Mouse (Mus musculus) thymus, postnatal 14 days (tissue): ENCODE data around the gene Unc5b.
A peak's percentile ranks its signal among the peaks of the same experiment; 100 is the strongest.
"Not testable (repeated sequence)": the region's sequence is repeated elsewhere in the genome, so short reads cannot be mapped to it uniquely, and the experiment has no call there.

ENCODE experiments used
- DNase-seq: peaks from one replicate; pipeline ENCODE4 v3.0.0; 2021

Gene Unc5b

DNA sequence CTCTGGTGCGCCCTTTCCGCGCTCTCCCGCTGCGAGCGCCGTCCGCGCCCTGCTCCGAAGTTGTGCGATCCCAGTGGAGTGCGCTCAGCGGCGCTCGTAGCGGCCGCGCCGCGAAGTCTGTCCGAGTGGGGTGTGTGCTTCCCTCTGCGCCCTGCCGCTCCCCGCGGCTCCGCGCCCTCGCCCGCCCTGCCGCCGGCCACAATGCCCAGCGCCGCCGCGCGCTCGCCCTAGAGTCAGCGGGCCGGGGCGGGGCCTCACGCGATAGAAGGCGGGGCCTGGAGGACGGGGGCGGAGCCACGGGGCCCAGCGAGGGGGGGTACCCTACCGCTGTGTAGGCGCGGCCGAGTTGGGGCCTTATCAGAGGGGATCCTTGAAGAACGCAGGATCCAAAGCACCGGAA is at the start of gene Unc5b:
Gene Unc5b, minus strand, starts transcription at position 203 of the 400 bp plus-strand sequence.
- peak; percentile 76 for DNase-seq

- no peak for DNase-seq
Measured at GRCm38 (mm10) chr10:60879817-60880216, 48.4 kb upstream of the Unc5b start.

- DNase-seq, result no peak
Measured at GRCm38 (mm10) chr10:60877075-60877474, 45.7 kb upstream of the Unc5b start.

GRCm38 (mm10) chr10:60875011-60875410 is 43.6 kb upstream of the Unc5b start:
- no peak for DNase-seq

DNA sequence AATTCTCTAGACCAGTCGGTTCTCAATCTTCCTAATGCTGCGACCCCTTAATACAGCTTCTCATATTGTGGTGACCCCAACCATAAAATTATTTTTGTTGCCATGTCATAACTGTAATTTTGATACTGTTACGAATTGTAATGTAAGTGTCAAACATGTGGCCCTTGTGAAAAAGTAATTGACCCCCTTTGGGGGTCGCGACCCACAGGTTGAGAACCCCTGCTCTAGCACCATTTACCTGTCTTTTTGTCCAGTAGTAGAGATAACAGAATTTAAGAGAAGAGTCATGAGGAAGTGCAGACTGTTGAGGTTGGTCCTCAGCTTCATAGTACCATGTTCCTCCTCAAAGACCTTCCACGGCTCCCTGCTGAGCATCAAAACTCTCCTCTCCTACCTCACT is 31.9 kb upstream of the Unc5b start:
- DNase-seq, result no peak

DNA sequence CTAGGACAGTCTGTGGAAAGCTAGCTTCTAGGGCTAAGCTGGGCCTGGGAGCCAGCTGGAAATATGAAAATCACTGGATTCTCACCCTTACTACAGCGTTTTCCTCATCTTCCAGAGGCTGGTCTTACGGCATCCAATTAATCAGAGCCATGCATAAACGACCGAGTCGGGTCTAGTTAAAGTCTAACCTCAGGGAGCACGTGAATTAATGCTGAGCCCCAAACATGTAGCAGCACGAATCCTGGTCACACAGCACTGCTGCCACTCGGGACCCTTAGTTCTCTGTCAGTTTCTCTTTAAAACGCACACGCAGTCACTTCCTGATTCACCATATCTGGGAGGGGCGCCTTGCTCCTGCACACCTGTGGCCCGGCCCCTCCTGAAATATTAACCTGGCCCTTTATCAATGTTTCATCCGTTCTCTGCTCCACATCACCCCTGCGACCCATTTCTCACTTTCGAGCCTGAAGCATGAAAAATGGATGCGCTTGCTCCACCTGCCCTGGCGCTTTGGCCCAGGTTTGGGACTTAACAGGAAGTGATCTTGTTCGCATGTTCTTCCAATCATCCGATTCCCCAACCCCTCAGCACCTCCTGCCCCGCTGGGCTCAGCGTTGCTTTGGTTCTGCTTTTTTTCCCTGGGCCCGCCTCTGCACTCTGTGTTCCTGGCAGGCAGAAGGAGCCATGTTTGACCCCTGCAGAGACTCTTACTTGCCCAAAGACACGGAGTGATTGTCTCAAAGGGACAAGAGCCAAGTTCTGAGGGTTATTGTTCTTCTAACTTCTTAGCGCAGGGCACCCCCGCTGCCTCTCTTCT is 31.3 kb upstream of the Unc5b start:
- no peak for DNase-seq

- not testable (repeated sequence) for DNase-seq
Measured at GRCm38 (mm10) chr10:60845271-60845670, 13.9 kb upstream of the Unc5b start.

DNA sequence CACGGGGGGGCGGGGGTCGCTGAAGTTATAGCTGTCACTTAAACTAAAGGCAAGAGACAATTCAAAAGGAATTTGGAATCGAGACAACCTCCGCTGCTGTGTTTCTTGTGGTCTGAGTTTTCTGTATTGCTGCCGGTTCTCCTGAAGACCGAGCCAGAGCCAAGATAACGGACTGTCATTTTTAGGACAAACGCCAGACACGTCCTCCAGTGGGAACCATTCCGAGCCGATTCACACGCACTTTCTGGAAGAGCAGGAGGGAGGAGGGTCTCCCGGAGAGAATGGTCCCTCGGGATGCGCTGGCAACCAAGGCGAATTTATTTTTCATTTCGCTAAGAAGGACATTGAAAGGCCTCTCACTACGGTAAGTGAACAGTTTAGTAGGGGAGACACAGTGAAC is 7.4 kb upstream of the Unc5b start:
- DNase-seq, result no peak

GRCm38 (mm10) chr10:60834949-60835348 is 3.6 kb upstream of the Unc5b start:
- peak; percentile 62 for DNase-seq

- DNase-seq, result no peak
Measured at GRCm38 (mm10) chr10:60832664-60833173, 1.3 kb upstream of the Unc5b start.

GRCm38 (mm10) chr10:60830556-60831350 is 628 bp downstream of the Unc5b start:
- no peak for DNase-seq

DNA sequence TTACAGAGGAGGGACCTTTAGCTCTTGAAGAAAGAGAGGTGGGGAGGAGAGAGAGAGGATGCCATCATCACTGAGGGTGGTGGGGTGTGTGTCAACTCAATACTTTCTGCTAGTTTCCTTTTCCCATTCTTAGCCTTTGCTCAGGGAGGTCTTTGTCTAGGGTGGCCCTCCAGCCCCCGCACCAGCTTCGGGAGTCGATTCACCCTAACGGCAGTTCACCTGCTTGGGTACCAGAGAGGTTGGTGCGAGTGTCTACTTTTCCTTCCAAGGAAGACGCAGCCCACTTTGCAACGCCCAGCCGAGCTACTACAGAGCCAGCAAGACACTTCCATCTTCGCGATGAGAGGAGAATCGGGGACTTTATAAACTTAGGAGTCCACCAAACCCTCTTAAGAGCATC is 1.4 kb downstream of the Unc5b start:
- no peak for DNase-seq

- DNase-seq, result no peak
Measured at GRCm38 (mm10) chr10:60829071-60829470, 2.3 kb downstream of the Unc5b start.

GRCm38 (mm10) chr10:60827901-60828670 is 3.3 kb downstream of the Unc5b start:
- no peak for DNase-seq

GRCm38 (mm10) chr10:60827266-60827665 is 4.1 kb downstream of the Unc5b start:
- no peak for DNase-seq

DNA sequence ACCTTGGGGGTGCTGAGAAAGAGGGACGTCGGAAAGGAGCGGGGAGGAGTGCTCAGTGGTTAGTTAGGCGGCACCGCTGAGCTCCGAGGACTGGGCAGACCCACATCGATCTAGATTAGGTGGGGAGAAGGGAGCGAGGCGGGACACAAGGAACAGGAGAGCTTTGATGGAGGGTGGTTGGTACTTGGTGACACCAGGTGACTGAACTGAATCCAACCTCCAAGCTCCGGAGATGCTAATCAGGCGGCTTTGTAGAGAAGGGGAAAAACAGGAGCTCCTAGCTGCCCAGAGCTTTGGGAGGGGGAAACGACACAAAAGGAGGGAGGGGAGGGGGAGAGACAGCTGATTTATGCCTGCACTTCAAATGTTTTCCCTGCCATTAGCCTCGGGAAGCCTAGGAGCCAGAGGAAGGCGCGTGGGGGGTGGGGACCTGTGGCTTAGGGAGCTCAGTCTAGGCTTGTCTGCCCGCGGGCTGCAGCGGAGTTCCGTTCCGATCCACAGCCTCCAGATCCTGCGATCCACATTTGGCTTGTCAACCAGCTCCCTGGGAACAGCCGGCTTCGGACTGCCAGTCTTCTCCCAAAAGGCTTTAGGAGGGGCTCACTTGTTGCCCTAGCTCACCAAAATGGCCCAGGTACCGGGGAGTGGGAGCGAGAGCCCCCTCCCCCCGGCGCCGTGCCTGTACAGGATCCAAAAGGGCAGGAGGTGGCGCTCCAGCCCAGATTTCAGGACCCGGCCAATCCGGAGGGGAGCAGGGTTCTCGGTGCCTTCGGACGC is 4.7 kb downstream of the Unc5b start:
- DNase-seq, result no peak

DNA sequence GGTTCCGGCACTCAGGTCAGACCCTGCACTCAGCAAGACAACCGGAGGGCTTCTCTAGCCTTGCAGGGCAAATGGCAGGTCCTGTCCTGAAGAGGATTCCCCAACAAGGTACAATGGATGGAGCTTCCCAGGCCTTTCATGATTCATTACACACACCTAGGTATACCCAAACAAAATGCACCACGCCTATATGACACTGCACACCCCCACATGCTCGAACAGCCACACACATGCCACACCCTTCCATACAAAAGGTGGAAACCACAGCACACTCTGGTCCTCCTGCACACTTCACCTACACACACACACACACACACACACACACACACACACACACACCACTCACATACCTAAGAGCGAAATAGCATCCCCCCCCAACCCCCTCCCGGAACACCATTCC is 5.4 kb downstream of the Unc5b start:
- DNase-seq, result no peak

- DNase-seq, result no peak
Measured at GRCm38 (mm10) chr10:60823744-60824143, 7.6 kb downstream of the Unc5b start.

DNA sequence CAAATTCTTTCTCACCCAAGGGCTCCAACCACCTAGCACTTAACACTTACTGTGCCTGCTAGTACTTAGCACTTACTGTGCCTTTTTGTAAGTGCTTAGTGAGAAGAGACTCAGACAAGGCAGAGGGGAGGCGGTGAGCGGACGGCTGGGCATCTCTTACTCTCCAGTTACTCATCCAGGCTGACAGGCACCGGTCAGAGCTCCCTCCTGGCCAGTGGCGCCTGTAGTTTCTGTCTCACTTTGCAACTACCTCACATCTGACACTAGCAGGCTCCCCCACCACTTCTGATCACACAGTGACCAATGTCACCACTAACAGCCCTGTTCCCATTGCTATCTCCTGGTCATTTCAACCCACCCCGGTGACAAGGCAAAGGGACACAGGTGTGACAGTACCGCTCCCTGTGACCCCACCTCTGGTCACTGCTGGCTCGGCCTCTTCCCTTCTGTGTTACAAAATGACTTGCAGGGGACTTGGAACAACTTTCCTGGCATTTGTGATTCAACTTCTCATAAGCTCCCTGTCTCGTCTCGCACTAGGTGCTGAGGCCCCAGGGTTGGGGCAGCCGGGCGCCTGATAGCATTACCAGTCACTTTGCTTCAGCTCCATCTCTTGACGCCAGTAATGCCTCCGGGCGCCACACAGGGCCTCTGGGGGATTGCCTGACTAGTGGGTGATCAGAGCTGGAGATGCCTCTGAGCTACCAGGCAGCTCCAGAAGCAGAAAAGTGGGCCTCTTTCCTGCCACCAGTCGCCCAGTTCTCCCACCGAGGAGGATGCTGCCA is 8.5 kb downstream of the Unc5b start:
- DNase-seq, result no peak

DNA sequence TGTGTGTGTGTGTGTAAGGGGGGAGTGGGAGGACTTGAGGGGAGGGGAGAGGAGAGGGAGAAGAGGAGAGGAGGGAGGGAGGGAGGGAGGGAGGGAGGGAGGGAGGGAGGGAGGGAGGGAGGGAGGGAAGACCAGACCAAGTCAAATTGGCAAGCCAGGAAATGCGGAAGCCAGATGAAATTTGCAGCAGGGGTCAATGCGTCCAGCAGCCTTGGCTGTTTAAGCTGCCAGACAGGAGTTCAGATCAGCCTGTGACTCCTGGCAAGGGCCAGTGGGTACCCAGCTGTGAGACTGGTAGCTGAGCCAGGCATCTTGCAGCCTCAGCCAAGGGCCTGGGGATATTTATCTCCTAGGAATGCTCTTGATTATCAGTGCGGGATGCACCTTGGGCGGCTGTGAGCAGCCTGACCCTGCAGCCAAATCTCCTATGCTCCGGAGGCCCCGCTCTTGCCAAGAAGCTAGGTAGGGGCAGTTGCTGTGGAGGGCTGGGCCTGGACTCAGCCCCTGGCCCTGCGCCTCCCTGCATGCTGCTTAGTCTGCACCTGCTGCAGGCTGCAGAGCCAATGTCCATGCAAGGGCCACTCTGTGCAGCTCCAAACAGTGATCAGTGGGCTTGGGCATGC is 9.5 kb downstream of the Unc5b start:
- no peak for DNase-seq

GRCm38 (mm10) chr10:60821311-60821710 is 10.1 kb downstream of the Unc5b start:
- DNase-seq, result no peak
